Mouse (Mus musculus) kidney, postnatal 0 days (tissue): ENCODE results near the gene Taf1c. TPM values are rescaled to one million over a fixed set of nuclear protein-coding genes. Genes with fewer than 3 reads are reported as not detected.

Experiments used
- ATAC-seq: fragments of 200-750 bp; cut with Nextera tagmentation; replicated peaks from 2 replicates; pipeline ENCODE4 v1.8.0; 2017; ENCODE audit warnings: low read depth, moderate number of reproducible peaks, moderate TSS enrichment, moderate library complexity; ENCODE audit not compliant: low FRiP score
- DNase-seq: peaks from one replicate; pipeline ENCODE4 v3.0.0-alpha.2; 2016; ENCODE audit warnings: low spot score
- H3K27ac ChIP-seq: fragments of 300-500 bp; sonication (generic); 2 replicates; pipeline ENCODE4 v1.5.1; 2014; ENCODE audit warnings: mild to moderate bottlenecking
- H3K27me3 ChIP-seq: fragments of 300-500 bp; sonication (generic); 2 replicates; pipeline ENCODE4 v1.6.1; 2014; ENCODE audit warnings: low read length, mixed read lengths; ENCODE audit not compliant: insufficient read depth
- H3K36me3 ChIP-seq: fragments of 300-500 bp; sonication (generic); 2 replicates; pipeline ENCODE4 v1.6.1; 2014; ENCODE audit warnings: low read length, mixed read lengths; ENCODE audit not compliant: insufficient read depth
- H3K4me1 ChIP-seq: fragments of 300-500 bp; sonication (generic); replicated peaks from 2 replicates; pipeline ENCODE4 v1.6.1; 2014; ENCODE audit warnings: antibody characterized with exemption, low read length, mixed read lengths; ENCODE audit not compliant: insufficient read depth
- H3K4me2 ChIP-seq: fragments of 300-500 bp; sonication (generic); 2 replicates; pipeline ENCODE4 v1.6.1; 2014; ENCODE audit warnings: mild to moderate bottlenecking, low read length, moderate library complexity, mixed read lengths
- H3K4me3 ChIP-seq: fragments of 300-500 bp; sonication (generic); replicated peaks from 2 replicates; pipeline ENCODE4 v1.5.1; 2014; ENCODE audit warnings: low read depth, low read length
- H3K9ac ChIP-seq: fragments of 300-500 bp; sonication (generic); 2 replicates; pipeline ENCODE4 v1.6.1; 2014; ENCODE audit warnings: low read depth, low read length
- H3K9me3 ChIP-seq: fragments of 300-500 bp; sonication (generic); replicated peaks from 2 replicates; pipeline ENCODE4 v1.6.1; 2016; ENCODE audit warnings: low read length, inconsistent platforms, mixed read lengths
- CTCF ChIP-seq: IDR thresholded peaks from 2 replicates; pipeline ENCODE4 v1.5.1; 2016; ENCODE audit warnings: antibody characterized with exemption, low read depth, mild to moderate bottlenecking, moderate library complexity
- WGBS: fragments of 180-500 bp; shearing (Covaris S2); extraction: QIAGEN DNeasy Blood & Tissue Kit; methylation state at CpG from one replicate; pipeline ENCODE4 v1.1.7; 2014; 5-methylcytosine and 5-hydroxymethylcytosine counted together
- polyA plus RNA-seq: library from polyadenylated mRNA; unstranded; fragments of >200 nt; fragmentation: Nextera tagmentation; extraction: Ambion mirVana; gene quantifications from 2 replicates; pipeline ENCODE4 v1.2.1, GENCODE M21; 2015

Gene Taf1c
- polyA plus RNA-seq, 1 experiment from 2014 or later, result 8.3 TPM

- WGBS, result 5% methylated on average over 60 of the region's 63 CpGs
Measured at GRCm38 (mm10) chr8:119558603-119559401, 46.2 kb downstream of the Taf1c start, which contains the start of gene Mbtps1. TSS of gene Mbtps1 (minus strand) at chr8:119558735.

GRCm38 (mm10) chr8:119557821-119558602 is 47.0 kb downstream of the Taf1c start:
- Histone ChIP-seq H3K4me3 (peak overlapping the region; percentile 75), H3K9ac (peak overlapping the region; percentile 87), H3K4me2 (peak overlapping the region; percentile 76), H3K27ac (peak overlapping the region; percentile 93), H3K4me1 (peaks cover 3% of the 10 kb centered on the region; the same call in 1 of the 2 replicates), H3K27me3 (no peaks in the 10 kb centered on the region), H3K36me3 (peaks cover 7% of the 10 kb centered on the region; the same call in 1 of the 2 replicates), H3K9me3 (no peaks in the 10 kb centered on the region)
- peak; percentile 86 for DNase-seq
- whole genome bisulfite sequencing, result under 1% methylated on average over 48 of the region's 55 CpGs
- ATAC-seq, result peak; percentile 88
- TF ChIP-seq CTCF, result no peak; the same call in 1 of the 2 replicates

More at GRCm38 (mm10) chr8:119558603-119559401, 46.2 kb downstream of the Taf1c start, which contains the start of gene Mbtps1:
- Histone ChIP-seq H3K27me3 (no peaks in the 10 kb centered on the region), H3K4me2 (peak within 1 kb of the TSS; percentile 76), H3K4me1 (peaks cover 3% of the 10 kb centered on the region; the same call in 1 of the 2 replicates), H3K4me3 (peak within 1 kb of the TSS; percentile 75), H3K27ac (peak within 1 kb of the TSS; percentile 93), H3K9me3 (no peaks in the 10 kb centered on the region), H3K9ac (peak within 1 kb of the TSS; percentile 87), H3K36me3 (peaks cover 14% of the 10 kb centered on the region; the same call in 1 of the 2 replicates)
- TF ChIP-seq CTCF, result peak; percentile 17; the same call in 1 of the 2 replicates
- ATAC-seq (peak; percentile 97), DNase-seq (peak; percentile 95)

GRCm38 (mm10) chr8:119557132-119557531 is 47.9 kb downstream of the Taf1c start:
- Histone ChIP-seq H3K9ac (peak overlapping the region; percentile 87; the same call in 1 of the 2 replicates), H3K9me3 (no peaks in the 10 kb centered on the region), H3K36me3 (0 out of 2 replicates have a peak, but pooled peaks cover under 1% of the 10 kb centered on the region), H3K27ac (no peak overlapping the region), H3K27me3 (no peaks in the 10 kb centered on the region), H3K4me3 (peak overlapping the region; percentile 75), H3K4me2 (peak overlapping the region; percentile 76), H3K4me1 (peaks cover 3% of the 10 kb centered on the region; the same call in 1 of the 2 replicates)
- DNase-seq (no peak), ATAC-seq (no peak)
- no peak for TF ChIP-seq CTCF
- 66% methylated on average over 9 of the region's 9 CpGs for WGBS

- H3K27ac ChIP-seq, result no peak overlapping the region
- DNase-seq (no peak), ATAC-seq (no peak)
- TF ChIP-seq CTCF, result no peak
- WGBS, result 70% methylated on average over 6 of the region's 6 CpGs
- no peaks in the 10 kb centered on the region for H3K36me3 ChIP-seq
- H3K9me3 ChIP-seq, result no peaks in the 10 kb centered on the region
- H3K27me3 ChIP-seq, result no peaks in the 10 kb centered on the region
- peaks cover 3% of the 10 kb centered on the region; the same call in 1 of the 2 replicates for H3K4me1 ChIP-seq
- H3K4me3 ChIP-seq, result no peak overlapping the region
- peak overlapping the region; percentile 1; the same call in 1 of the 2 replicates for H3K9ac ChIP-seq
- H3K4me2 ChIP-seq, result no peak overlapping the region
Measured at GRCm38 (mm10) chr8:119555861-119556260, 49.2 kb downstream of the Taf1c start.

- H3K4me2 ChIP-seq, result no peak overlapping the region
- H3K9me3 ChIP-seq, result no peaks in the 10 kb centered on the region
- TF ChIP-seq CTCF, result no peak
- DNase-seq (no peak), ATAC-seq (no peak)
- no peak overlapping the region for H3K9ac ChIP-seq
- H3K36me3 ChIP-seq, result no peaks in the 10 kb centered on the region
- H3K4me3 ChIP-seq, result no peak overlapping the region
- no peaks in the 10 kb centered on the region for H3K27me3 ChIP-seq
- H3K27ac ChIP-seq, result no peak overlapping the region
- 74% methylated on average over 2 of the region's 2 CpGs for WGBS
- H3K4me1 ChIP-seq, result peaks cover 4% of the 10 kb centered on the region; the same call in 1 of the 2 replicates
Measured at GRCm38 (mm10) chr8:119552967-119553366, 52.1 kb downstream of the Taf1c start.
